Mouse (Mus musculus) limb, embryonic 14.5 days (tissue): ENCODE measurements around the gene Hoxb4. TPM values are rescaled to one million over a fixed set of nuclear protein-coding genes. Genes with fewer than 3 reads are reported as not detected.

Source experiments
- ATAC-seq: fragments of 200-750 bp; cut with Nextera tagmentation; 2 replicates; pipeline ENCODE4 v1.8.0; 2017; ENCODE audit warnings: low read depth, moderate number of reproducible peaks, moderate TSS enrichment; ENCODE audit not compliant: low FRiP score
- DNase-seq: peaks from one replicate; pipeline ENCODE4 v3.0.0-alpha.2; 2015; ENCODE audit warnings: low spot score
- H3K27ac ChIP-seq: fragments of 300-500 bp; sonication (generic); replicated peaks from 2 replicates; pipeline ENCODE4 v1.5.1; 2014; ENCODE audit warnings: low read depth, mild to moderate bottlenecking, low read length, moderate library complexity, mixed read lengths
- H3K27me3 ChIP-seq: fragments of 300-500 bp; sonication (generic); 2 replicates; pipeline ENCODE4 v1.6.1; 2014; ENCODE audit warnings: low read length, mixed read lengths; ENCODE audit not compliant: control insufficient read depth, insufficient read depth
- H3K36me3 ChIP-seq: fragments of 300-500 bp; sonication (generic); 2 replicates; pipeline ENCODE4 v1.6.1; 2014; ENCODE audit warnings: mild to moderate bottlenecking, low read length, moderate library complexity, mixed read lengths; ENCODE audit not compliant: control insufficient read depth, insufficient read depth
- H3K4me1 ChIP-seq: fragments of 300-500 bp; sonication (generic); 2 replicates; pipeline ENCODE4 v1.6.1; 2014; ENCODE audit warnings: antibody characterized with exemption, low read length, mixed read lengths; ENCODE audit not compliant: control insufficient read depth, insufficient read depth
- H3K4me2 ChIP-seq: fragments of 300-500 bp; sonication (generic); replicated peaks from 2 replicates; pipeline ENCODE4 v1.6.1; 2014; ENCODE audit warnings: low read depth, mild to moderate bottlenecking, low read length, moderate library complexity; ENCODE audit not compliant: severe bottlenecking
- H3K4me3 ChIP-seq: fragments of 300-500 bp; sonication (generic); replicated peaks from 2 replicates; pipeline ENCODE4 v1.5.1; 2014; ENCODE audit warnings: low read length
- H3K9ac ChIP-seq: fragments of 300-500 bp; sonication (generic); 2 replicates; pipeline ENCODE4 v1.6.1; 2014; ENCODE audit warnings: mild to moderate bottlenecking, low read depth, low read length, moderate library complexity; ENCODE audit not compliant: severe bottlenecking
- H3K9me3 ChIP-seq: fragments of 300-500 bp; sonication (generic); 2 replicates; pipeline ENCODE4 v1.6.1; 2016; ENCODE audit warnings: low read length; ENCODE audit not compliant: control insufficient read depth
- POLR2A ChIP-seq: fragments of 200-500 bp; IDR thresholded peaks from 2 replicates; pipeline ENCODE4 v1.8.0; 2012; ENCODE audit warnings: inconsistent platforms, mild to moderate bottlenecking, moderate library complexity, borderline replicate concordance; ENCODE audit not compliant: insufficient read depth, insufficient read length; ENCODE audit errors: extremely low read depth
- WGBS: fragments of 180-500 bp; shearing (Covaris S2); extraction: QIAGEN DNeasy Blood & Tissue Kit; methylation state at CpG from one replicate; pipeline ENCODE4 v1.1.7; 2014; 5-methylcytosine and 5-hydroxymethylcytosine counted together
- polyA plus RNA-seq, 2 experiments: library from polyadenylated mRNA; depleted of rRNA in 1 of 2; stranded (reverse) in 1 of 2; unstranded in 1 of 2; fragments of >200 nt; fragmentation: Nextera tagmentation in 1 of 2; extraction: Ambion mirVana in 1 of 2; gene quantifications; 2 replicates each; pipeline versions ENCODE4 v1.2.1 to v1.2.3; 2012 to 2014

The Hoxb4 gene
- polyA plus RNA-seq, 2 experiments: 0.17 to 2.3 TPM

GRCm38 (mm10) chr11:96346916-96347520 lies 29.0 kb downstream of the Hoxb4 start:
- no peak for TF ChIP-seq POLR2A
- H3K4me1 ChIP-seq: no peaks in the 10 kb centered on the region
- no peak overlapping the region for H3K27ac ChIP-seq
- no peak for ATAC-seq
- H3K36me3 ChIP-seq: no peaks in the 10 kb centered on the region
- no peaks in the 10 kb centered on the region for H3K9me3 ChIP-seq
- no peak overlapping the region for H3K4me3 ChIP-seq
- peaks cover 97% of the 10 kb centered on the region for H3K27me3 ChIP-seq
- WGBS: 50% methylated on average over 5 of the region's 5 CpGs
- no peak overlapping the region for H3K9ac ChIP-seq
- H3K4me2 ChIP-seq: no peak overlapping the region
- no peak for DNase-seq

DNA sequence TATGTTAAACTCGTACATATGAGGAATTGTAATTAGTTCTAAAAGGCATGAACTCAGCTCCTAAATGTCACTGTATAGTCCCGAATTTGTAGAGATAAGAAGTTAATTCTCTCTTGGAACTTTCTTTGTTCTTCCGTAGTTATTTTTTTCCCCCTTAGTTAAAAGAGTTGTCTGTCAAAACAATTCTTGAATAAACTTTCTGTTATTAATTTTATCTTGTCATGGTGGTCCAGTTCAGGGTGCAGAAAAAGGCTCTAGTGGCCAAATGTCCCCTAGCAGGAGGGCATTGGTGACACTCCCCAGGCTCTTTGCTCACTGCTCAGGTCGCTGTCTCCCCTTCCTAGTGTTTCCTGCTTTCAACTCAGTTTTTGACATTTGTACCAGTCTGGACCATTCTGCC lies 29.6 kb downstream of the Hoxb4 start:
- H3K4me2 ChIP-seq: no peak overlapping the region
- no peak for TF ChIP-seq POLR2A
- 18% methylated on average over 4 of the region's 4 CpGs for WGBS
- H3K27me3 ChIP-seq: peaks cover 97% of the 10 kb centered on the region
- no peak overlapping the region for H3K4me3 ChIP-seq
- no peak for DNase-seq
- H3K27ac ChIP-seq: no peak overlapping the region
- H3K9me3 ChIP-seq: no peaks in the 10 kb centered on the region
- H3K9ac ChIP-seq: no peak overlapping the region
- no peaks in the 10 kb centered on the region; the same call in 1 of the 2 replicates for H3K4me1 ChIP-seq
- no peaks in the 10 kb centered on the region for H3K36me3 ChIP-seq
- no peak for ATAC-seq

- no peak overlapping the region for H3K27ac ChIP-seq
- H3K36me3 ChIP-seq: no peaks in the 10 kb centered on the region
- H3K4me3 ChIP-seq: no peak overlapping the region
- no peak overlapping the region for H3K4me2 ChIP-seq
- no peak overlapping the region for H3K9ac ChIP-seq
- H3K27me3 ChIP-seq: peaks cover 97% of the 10 kb centered on the region
- no peak for DNase-seq
- no peak for TF ChIP-seq POLR2A
- no peaks in the 10 kb centered on the region for H3K9me3 ChIP-seq
- 15% methylated on average over 21 of the region's 21 CpGs for WGBS
- no peak for ATAC-seq
- H3K4me1 ChIP-seq: no peaks in the 10 kb centered on the region; the same call in 1 of the 2 replicates
Measured at GRCm38 (mm10) chr11:96348141-96348928, 30.3 kb downstream of the Hoxb4 start.

DNA sequence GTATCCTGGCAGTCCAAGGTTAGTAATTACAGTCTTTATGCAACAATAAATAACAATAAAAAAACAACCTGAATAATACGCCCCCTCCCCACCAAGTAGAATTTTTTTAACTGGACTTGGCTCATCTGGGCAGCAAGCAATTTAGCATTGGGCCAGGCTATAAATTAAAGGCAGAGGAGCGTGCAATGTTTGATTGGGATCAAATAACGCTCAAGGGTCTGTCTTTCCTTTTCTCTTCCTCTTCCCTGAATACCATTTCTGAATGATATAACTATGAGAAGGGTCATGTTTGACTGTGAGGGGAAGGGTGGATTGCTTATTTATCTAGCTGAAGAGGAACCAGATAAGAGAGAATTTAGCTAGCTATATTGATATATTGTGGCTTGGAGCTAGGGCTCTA lies 30.9 kb downstream of the Hoxb4 start:
- H3K27me3 ChIP-seq: peaks cover 93% of the 10 kb centered on the region
- 30% methylated on average over 3 of the region's 3 CpGs for WGBS
- no peaks in the 10 kb centered on the region; the same call in 1 of the 2 replicates for H3K4me1 ChIP-seq
- no peak overlapping the region for H3K4me2 ChIP-seq
- H3K4me3 ChIP-seq: no peak overlapping the region
- H3K9ac ChIP-seq: no peak overlapping the region
- TF ChIP-seq POLR2A: no peak
- no peak overlapping the region for H3K27ac ChIP-seq
- H3K9me3 ChIP-seq: no peaks in the 10 kb centered on the region
- ATAC-seq (no peak), DNase-seq (no peak)
- H3K36me3 ChIP-seq: no peaks in the 10 kb centered on the region

DNA sequence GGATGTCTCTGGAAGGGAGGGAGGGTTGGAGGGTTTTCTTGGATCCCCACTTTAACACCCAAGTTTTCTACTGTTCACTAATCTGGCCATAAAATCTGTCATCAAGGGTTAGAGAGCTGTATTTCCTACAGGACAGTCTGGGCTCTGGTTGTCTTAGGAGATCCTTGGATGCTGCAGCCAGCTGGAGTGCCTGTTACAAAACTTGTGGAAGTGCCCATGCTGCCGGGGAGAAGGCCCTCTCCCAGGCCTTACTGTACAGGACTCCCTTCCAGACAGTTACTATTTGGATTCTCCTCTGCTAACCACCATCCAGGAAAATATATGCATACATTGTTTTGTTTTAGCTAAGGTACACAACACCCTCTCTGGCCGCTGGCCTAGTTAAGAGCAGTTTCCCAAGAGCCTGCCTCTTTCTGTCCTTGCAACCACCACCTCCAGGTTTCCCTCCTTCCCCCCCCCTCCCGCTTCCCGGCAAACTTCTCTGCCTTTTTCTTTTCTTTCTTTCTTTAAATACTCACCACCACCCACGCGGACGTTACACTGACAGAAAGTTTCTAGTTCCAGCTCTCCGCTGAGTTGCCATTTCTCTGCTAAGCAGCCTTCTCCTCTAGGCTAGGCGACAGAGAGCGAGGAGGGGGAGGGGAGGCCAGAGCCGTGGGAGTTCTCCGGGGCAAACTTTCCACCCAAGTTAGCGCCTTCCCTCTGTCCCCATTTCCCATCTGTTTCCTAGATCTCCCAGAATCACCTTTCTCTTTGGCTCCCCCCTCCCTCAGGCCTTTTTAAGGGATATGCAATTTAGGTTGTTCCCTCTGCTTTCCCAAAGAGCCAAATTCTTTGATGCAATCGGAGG lies 31.6 kb downstream of the Hoxb4 start:
- Histone ChIP-seq H3K9me3 (no peaks in the 10 kb centered on the region), H3K4me3 (no peak overlapping the region), H3K36me3 (no peaks in the 10 kb centered on the region), H3K4me2 (no peak overlapping the region), H3K9ac (no peak overlapping the region), H3K27ac (no peak overlapping the region), H3K27me3 (peaks cover 91% of the 10 kb centered on the region), H3K4me1 (peaks cover 4% of the 10 kb centered on the region; the same call in 1 of the 2 replicates)
- DNase-seq (no peak), ATAC-seq (no peak)
- TF ChIP-seq POLR2A: no peak
- 12% methylated on average over 14 of the region's 14 CpGs for WGBS
